Mouse (Mus musculus): ENCODE measurements around the gene Vwf.

GRCm38 (mm10) chr6:125601748-125602147 lies 55.2 kb downstream of the Vwf start:
- TF ChIP-seq POLR2A (IDR thresholded peaks at IDR 0.05; ENCODE audit: borderline replicate concordance, extremely low read depth, low read depth, low read length) (no peak), CTCF (IDR thresholded peaks at IDR 0.05; ENCODE audit: insufficient read depth, low read length) (no peak)

All from lung, adult 2 months (tissue).